Mouse (Mus musculus): ENCODE results near the gene Scube3.

- TF ChIP-seq POLR2A (IDR thresholded peaks at IDR 0.05; ENCODE audit: low read depth, low read length), result no peak
- no peak for TF ChIP-seq CTCF (IDR thresholded peaks at IDR 0.05; ENCODE audit: borderline replicate concordance, insufficient read depth, low read length)
Measured at GRCm38 (mm10) chr17:28184971-28185638, 43.2 kb downstream of the Scube3 start.
